Mouse (Mus musculus) kidney, adult 8-10 months (tissue): ENCODE results near the gene Nanos3.

Experiments
- DNase-seq, 2 experiments: peaks; one replicate each; pipeline ENCODE4 v3.0.0; 2022

Nanos3 gene

DNA sequence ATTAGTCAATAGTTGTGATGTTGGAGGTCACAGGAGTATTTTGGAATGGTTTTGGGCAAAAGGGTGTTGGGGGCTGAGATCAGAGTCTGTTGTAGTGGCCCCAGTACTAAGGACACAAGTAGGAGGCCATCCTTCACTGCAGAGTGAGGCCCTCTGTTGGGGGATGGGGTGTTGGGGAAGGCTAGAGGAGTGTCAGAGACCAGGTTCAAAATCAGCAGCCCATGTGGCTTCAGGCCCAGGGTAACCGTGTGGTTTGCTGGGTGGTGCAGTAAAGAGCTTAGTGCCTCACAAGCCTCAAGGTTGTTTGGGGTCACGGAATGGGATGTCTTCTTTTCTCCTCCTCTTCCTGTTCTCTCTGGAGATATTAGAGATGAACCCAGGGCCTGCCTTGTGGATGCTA lies 58.3 kb downstream of the Nanos3 start:
- DNase-seq, result no peak

DNA sequence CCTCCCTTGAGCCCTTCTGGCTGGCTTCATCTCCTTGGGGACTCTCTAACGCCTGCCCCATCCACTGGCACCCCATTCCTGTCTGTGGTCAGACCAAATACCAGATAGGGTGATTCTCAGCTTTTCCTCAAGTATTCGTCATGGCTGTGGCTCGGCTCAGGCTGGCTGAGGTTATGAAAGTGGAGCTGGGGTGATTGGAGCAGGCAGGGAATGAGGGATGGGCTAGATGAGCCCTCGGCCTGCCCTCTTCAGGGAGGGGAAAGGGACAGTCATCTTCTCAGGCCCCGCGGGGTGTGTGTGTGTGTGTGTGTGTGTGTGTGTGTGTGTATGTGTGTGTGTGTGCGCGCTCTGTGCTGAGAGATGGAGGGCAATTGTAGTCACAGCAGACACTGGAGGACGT lies 59.4 kb downstream of the Nanos3 start, which contains the start of gene Podnl1:
Podnl1 (plus strand) TSS at position 334 of the 400 bp plus-strand sequence.
- no peak for DNase-seq
